Mouse (Mus musculus): Measurements from ENCODE around the gene Asb14.
A peak's percentile ranks its signal among the peaks of the same experiment; 100 is the strongest.
"Not testable (repeated sequence)": the region's sequence is repeated elsewhere in the genome, so short reads cannot be mapped to it uniquely, and the experiment has no call there.

Gene Asb14

GRCm38 (mm10) chr14:26894392-26894791, at the start of gene Asb14:
TSS of gene Asb14 (plus strand) at chr14:26894557.
- no peak for DNase-seq

DNA sequence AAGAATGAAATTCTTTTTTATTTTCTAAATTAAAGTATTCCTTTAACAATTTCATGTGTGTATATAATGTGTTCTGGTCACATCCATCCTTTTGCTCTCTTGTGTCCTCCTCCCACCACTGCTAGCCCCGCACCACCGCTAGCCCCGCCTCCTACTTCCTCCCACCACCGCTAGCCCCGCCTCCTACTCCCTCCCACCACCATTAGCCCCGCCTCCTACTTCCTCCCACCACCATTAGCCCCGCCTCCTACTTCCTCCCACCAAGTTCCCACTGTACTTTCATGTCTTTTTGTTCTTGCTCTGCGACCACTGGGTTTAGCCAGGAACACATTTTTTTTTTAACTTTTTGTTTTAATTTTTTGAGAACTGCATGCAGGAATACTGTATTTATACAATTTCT, 41.3 kb upstream of the Asb14 start:
- peak in 1 of 2 experiments; percentile 6 for DNase-seq

- DNase-seq = no peak
Observed at GRCm38 (mm10) chr14:26854066-26854465, 40.3 kb upstream of the Asb14 start.

DNA sequence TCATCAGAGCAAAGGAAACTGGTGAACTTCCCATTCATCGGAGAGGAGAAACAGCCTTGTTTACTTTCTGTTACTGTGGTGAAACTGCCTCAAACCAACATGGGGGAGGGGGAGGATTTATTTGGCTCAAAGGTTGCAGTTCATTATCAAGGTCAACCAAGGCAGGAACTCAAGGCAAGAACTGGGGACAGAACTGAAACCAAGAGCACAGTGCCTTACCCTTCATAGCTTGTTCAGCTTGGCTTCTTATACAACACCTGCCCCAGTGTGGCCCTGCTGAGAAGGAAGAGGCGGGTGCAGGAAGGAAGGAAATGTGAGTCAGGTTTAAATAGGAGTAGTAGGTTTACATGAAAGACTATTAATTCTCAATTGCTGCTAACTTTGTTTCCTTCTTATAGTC, 36.0 kb upstream of the Asb14 start:
- peak; percentile 9 to 42 for DNase-seq

DNA sequence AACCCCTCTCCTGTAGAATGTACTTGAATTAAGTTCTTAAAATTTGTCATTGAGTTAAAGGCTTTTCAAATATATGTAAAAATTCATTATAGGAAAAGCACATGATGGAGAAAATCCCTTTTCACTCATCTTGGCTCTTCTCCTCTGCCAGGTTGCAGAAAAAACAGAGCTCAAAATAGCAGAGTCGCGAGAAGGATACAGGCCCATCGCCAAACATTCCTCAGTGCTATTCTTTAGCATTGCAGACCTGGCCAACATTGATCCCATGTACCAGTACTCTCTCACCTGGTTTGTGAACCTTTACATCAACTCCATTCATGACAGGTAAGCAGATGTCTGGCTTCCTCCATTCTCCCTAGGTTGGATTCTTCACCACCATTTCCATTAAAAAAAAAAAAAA, 35.3 kb upstream of the Asb14 start:
- peak; percentile 43 to 64 for DNase-seq

DNA sequence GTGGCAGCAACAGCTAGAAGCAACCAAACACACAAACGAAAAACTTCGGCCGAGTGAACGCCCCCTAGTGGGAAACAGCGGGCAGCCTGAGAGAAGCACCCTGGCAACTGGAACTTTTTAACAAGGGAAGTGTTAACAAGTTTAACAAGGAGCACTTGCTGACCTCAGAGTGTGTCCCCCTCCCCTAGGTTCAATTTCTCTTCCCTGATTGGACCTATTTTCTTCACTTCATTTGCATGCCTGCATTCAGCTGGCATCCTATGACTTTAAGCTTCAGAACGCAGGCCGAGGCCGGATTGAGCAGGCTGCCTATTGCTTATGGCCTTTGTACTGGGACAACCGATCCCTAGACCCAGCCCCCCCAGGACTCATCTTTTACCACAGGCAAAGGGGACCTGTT, 27.0 kb upstream of the Asb14 start:
- DNase-seq = no peak

DNA sequence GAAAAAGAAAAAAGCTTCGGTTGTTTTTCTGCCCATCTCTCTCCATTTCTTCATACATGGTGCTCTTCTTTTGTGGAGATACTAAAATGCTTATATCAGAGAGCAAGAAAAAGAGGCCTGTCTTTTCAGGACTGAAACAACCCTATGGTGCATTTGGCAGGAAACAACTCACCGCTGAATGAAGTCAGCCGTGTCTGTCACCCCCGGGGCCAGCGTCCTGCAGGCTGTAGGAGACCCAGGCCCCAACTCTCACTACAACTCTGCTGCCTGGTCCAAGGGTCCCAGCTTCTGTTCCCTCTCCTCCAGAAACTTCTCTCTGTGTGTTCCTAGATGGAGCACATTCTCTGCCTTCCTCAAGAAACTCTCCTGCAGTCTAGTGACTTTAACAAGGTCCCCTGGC, 26.1 kb upstream of the Asb14 start:
- no peak for DNase-seq

GRCm38 (mm10) chr14:26878756-26879155, 15.6 kb upstream of the Asb14 start:
- no peak for DNase-seq

GRCm38 (mm10) chr14:26879976-26880375, 14.4 kb upstream of the Asb14 start:
- no peak for DNase-seq

- DNase-seq = no peak
Observed at GRCm38 (mm10) chr14:26881700-26882099, 12.7 kb upstream of the Asb14 start.

DNA sequence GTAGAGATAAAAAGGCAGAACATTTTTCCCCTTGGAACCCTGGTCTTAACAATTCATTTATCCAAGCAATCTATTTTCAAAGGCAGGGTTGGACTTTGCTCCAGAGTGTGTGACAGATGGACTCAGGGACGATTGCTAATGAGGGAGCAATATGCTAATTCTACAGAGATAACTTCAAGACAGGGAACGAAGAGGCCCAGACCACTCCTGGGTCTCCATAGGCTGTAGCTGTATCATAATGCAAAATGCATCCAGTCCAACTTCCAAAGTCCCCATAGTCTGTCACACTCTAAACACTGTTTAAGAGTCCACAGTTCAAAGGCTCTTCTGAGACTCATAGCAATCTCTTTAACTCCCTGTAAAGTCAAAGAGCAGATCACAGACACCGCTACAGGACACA, 7.1 kb upstream of the Asb14 start:
- no peak for DNase-seq

GRCm38 (mm10) chr14:26890777-26891176, 3.6 kb upstream of the Asb14 start:
- DNase-seq = no peak

DNA sequence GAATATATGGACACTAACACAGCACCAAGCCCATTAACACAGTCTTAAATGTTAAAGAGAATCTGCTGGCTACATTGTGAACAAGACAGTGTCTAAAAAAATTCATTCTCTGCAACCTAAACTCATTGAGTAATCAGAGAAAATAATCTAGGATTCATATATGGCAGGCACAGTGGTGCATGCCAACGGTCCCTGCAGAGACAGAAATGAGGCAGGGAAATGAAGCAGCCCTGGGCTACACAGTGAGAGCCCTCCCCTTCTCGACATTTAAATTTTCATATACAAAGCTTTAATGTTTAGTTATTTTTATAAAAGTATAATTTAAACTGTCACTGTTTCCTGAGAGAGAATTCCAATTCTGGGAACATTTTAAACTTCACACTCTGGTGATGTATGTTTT, 5.1 kb downstream of the Asb14 start:
- no peak for DNase-seq

DNA sequence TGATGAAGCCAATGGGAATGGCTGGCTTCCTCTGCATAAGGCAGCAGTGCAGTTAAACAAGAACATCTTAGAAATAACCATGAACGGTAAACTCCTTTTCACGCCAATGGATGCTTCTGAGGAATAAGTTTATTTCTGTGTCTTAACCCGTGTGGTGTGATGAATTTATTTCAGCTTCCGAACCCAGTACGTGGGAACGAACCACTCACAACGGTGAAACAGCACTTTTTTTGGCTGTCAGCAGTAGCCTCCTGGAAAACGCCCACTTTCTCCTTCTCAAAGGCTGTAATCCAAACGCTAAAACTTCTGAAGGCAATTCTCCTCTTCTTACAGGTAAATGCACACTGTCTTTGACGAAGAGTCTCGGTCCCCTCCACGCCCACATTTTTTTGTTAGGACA, 6.5 kb downstream of the Asb14 start:
- DNase-seq = no peak

GRCm38 (mm10) chr14:26907401-26907800, 13.0 kb downstream of the Asb14 start:
- DNase-seq = no peak

DNA sequence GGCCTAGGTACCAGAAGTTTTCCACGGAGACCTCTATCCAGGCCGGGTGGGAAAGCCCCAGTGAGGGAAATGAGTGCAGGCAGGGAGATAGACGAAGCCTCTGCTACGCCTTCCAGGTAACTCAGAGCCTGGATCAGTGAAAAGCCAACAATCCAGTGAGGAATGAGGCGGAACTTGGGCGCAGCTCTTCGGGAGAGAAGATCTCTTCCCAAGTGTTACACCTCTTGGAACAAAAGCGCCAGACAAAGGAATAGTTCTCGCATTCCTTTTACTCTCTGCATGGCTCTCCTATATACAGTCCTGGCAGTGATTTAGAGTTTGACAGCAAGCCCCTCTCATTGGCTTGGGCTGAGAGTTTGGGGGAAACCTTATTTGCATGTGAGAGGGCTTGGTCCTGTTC, 16.1 kb downstream of the Asb14 start:
- DNase-seq = not testable (repeated sequence)

DNA sequence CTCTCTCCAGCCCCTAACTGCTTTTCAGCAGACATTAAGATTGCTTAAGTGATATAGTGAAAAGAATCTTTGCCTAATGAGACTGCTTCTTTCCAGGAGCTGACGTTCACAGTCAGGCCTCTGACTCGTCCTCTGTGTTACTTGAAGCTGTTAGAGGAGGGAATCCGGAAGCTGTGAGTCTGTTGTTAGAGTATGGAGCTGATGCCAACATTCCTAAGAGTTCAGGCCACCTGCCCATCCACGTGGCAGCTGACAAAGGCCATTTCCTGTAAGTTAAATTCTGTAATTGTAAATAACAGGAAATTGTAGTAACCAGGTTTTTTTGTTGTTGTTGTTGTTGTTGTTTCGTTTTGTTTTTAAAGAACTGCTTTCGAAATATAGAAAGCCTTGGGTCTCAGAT, 16.8 kb downstream of the Asb14 start:
- no peak for DNase-seq

DNA sequence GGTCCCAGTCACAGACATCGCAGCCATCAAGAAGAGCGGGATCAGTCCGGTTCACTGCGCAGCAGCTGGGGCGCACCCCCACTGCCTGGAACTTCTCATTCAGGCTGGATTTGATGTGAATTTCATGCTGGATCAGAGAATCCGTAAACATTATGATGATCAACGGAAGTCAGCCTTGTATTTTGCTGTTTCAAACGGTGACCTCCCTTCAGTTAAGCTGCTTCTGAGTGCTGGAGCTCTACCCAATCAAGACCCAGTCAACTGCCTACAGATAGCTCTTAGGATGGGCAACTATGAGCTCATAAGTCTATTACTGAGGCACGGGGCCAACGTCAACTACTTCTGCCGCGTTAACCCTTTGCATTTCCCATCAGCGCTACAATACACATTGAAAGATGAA, 17.5 kb downstream of the Asb14 start:
- no peak for DNase-seq

GRCm38 (mm10) chr14:26913681-26914268, 19.4 kb downstream of the Asb14 start:
- peak; percentile 14 to 27 for DNase-seq

DNA sequence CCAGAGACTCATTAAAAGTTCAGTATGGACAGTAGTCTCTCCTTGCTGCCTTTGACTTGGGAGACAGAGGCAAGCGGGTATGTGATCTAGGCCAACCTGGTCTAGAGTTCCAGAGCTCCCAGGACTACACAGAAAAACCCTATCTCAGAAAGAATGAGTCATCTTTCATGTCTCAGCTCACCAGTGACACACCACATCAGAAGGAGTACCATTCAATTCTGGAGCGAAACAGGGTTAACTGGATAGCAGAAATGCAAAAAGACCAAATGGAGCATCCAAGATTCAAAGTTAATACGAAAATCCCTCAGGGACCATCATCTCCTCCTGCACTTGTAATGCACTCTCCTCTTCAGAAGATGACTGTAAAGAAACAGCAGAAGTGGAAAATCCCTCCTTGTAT, 25.0 kb downstream of the Asb14 start:
- no peak for DNase-seq

DNA sequence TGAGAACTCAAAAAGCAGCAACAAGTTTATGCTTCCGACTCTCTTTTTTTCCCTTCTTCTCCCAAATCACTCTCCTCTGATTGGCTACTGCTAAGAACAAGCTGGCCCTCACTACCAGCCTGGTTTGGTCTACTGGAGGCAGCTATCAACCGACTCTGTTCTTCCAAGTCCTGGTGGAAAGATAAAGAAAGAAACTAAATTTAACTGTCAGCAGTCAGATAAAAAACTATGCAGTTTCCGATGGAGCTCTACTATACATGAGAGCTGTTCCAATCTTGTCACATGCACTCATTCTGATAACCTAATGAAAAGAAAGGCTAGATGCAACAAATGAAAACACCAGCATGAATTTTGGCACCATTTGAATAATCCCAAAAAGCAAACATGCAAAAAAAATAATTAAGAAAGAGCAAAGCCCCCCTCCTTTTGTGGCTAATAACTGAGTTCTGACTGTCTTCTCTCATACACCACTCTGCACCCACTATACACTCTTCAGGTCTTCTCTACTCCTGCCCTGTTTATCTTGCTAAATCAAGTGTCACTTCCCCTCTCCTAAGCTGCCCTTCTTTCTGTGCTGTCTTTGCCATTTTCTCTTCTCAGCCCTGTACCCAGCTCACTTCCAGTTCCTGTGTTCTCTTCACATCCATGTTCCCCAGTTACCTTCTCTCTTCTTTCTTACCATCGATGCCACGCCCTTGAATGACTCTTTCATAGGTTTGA, 29.5 kb downstream of the Asb14 start:
- no peak for DNase-seq

- no peak for DNase-seq
Observed at GRCm38 (mm10) chr14:26934891-26935290, 40.5 kb downstream of the Asb14 start.

DNA sequence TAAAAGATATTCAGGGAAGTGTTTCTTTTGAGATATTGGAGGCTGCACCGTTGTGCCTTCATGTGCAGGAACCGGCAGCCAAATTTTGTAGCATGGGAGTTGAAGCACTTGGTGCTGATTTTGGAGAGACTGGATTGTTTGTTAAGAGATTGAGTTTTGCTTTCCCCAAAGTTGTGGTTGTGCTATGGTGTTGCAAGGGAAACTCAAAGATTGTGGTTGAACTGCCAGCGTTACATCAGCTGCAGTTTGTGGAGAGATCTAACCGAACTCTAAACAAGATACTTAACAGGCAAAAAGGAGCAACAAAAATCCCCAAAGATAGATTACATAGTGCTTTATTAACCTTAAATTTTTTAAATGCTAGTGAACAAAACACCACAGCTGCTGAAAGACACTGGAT, 41.2 kb downstream of the Asb14 start:
- no peak for DNase-seq

- not testable (repeated sequence) for DNase-seq
Observed at GRCm38 (mm10) chr14:26956139-26956538, 61.8 kb downstream of the Asb14 start.

DNA sequence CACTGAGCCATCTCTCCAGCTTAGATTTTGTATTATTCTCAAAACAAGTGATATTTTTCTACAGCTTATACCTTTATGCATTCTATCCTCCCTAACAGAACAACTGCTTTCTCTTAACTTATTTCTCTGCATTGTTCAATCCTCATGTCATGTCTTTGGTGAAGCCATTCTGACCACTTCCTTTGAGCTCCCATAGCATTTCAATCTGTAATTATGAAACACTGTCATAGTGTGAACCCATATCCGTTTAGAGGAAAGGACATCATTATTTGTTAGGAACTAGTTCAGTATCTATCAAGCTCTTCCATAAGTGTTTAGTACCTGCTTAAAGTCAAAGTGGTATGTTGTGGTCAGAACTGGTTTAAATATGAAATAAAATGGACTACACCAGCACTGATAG, 66.2 kb downstream of the Asb14 start:
- DNase-seq = no peak
